Mouse (Mus musculus) spleen, embryonic (tissue): ENCODE data around the gene Nhsl1.

Experiments
- CTCF ChIA-PET: fragments of 350-600 bp; sonication (Branson Sonifier 250); formaldehyde crosslinking; loops from one replicate; lab custom pipeline; 2022; lab: Charles Lee

The Nhsl1 gene

GRCm38 (mm10) chr10:18484731-18485130 is 165.9 kb downstream of the Nhsl1 start:
- CTCF ChIA-PET = no interaction called here

DNA sequence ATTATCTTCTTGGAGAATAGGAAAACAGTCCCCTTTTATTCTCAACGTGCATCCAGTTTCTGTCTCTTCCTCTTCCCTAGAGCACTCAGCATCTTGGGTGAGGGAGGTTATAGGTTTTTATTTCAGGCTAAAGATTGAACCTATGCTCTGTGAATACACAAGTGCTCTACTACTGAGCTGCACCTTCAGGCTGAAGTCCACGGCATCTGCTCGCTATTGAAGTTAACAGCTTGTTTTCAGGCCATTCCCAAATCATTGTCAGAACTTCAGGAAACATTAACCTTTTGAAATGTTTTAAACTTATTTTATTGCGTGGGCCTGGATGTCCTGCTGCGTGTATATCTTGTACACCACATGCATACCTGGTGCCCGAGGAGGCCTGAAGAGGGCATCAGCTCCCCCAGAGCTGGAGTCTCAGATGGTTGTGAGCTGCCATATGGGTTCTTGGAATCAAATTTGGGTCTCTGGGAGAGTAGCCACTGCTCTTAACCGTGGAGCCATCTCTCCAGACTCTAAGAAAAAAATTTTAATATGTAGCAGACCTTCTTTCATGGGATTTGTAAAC is 169.5 kb downstream of the Nhsl1 start:
- CTCF ChIA-PET = no interaction called here

- CTCF ChIA-PET = no interaction called here
Measured at GRCm38 (mm10) chr10:18489936-18490335, 171.2 kb downstream of the Nhsl1 start.

GRCm38 (mm10) chr10:18491952-18492351 is 173.2 kb downstream of the Nhsl1 start:
- CTCF ChIA-PET = interaction anchor here (0.6 kb wide), 1 partner anchor 37 kb away, joined by 4 read pairs; no protein-coding TSS in a partner anchor

DNA sequence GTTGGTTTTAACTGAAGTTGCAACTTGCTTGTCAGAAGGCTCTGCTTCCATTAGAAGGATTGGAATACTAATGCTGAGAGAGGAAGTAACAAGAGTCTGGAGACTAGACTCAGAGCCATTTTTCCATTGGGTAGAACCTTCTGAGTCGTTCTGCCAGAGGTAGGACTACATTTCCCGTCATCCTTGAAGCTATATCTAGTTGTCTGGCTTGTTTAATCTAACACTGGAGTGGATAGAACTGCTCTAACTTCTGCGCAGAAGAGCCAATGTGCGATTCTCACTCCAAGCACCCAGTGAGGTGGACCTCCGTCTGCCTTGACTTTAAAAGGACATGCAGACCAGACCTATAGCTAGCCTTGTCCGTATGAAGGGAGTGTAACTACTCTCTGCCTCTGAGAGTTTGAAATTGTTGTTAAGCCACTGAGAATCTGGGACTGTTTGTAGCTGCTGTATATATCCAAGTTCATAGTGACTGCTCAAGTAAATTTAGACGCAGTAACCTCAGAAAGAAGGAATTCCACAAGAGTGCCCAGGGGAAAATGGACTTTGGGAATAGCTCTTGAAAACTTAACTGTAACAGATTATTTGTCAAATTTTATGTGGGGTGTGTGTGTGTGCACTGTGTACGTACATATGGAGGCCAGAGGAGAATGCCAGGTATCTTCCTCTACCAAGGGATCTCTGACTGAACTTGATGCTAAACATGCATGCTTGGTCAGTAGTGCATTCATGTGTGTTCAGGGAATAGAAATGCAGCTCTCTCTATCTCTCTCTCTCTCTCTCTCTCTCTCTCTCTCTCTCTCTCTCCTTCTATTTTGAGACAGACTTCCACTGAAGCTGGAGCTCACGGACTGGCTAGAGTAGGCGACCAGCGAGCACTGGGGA is 174.5 kb downstream of the Nhsl1 start:
- CTCF ChIA-PET = no interaction called here

GRCm38 (mm10) chr10:18494249-18494648 is 175.5 kb downstream of the Nhsl1 start:
- CTCF ChIA-PET = no interaction called here

GRCm38 (mm10) chr10:18497066-18497465 is 178.3 kb downstream of the Nhsl1 start:
- CTCF ChIA-PET = interaction anchor here (0.6 kb wide), 1 partner anchor 85 kb away, joined by 8 read pairs; no protein-coding TSS in a partner anchor

GRCm38 (mm10) chr10:18501997-18502396 is 183.2 kb downstream of the Nhsl1 start:
- CTCF ChIA-PET = no interaction called here

DNA sequence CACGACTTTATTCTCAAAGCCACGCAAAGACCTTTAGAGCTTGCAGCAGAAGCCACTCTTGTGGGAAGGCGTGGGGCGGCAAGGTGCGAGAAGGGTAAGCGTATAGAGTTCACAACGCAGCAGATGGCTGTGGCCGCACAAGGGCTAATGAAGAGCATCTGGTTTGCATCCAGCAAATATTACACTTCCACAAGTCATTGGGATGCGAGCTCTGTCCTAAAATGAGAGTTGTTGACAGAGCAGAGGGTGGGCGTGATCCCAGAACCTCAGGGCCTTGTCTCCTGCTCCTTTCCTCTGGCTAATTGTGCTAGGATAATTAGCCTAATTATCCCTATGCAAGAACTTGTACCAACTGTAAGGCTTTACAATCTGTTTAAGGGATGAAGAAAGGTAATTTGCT is 186.9 kb downstream of the Nhsl1 start:
- CTCF ChIA-PET = no interaction called here

GRCm38 (mm10) chr10:18506501-18506946 is 187.7 kb downstream of the Nhsl1 start:
- CTCF ChIA-PET = no interaction called here

DNA sequence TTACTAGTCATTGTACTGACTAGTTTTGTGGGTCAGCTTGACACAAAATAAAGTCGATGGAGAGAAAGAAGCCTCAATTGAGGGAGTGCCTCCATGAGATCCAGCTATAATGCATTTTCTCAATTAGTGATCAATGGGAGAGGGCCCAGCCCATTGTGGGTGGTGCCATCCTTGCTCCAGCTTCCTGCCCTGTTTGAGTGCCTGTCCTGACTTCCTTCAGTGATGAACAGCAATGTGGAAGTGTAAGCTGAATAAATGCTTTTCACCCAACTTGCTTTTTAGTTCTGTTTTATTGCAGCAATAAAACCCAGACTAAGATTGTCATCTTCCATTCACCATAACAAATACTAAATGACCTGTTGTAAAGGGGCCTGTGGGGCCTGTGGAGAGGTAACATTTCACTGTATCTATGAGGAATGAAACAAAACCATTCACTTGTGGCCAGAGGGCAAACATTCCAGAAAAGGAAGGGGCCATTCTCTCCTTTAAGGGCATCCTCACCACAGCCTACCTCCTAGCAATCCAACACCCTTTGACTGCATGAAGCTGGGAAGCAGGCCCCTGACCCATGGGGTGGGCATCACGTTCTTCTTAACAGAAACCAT is 189.2 kb downstream of the Nhsl1 start:
- CTCF ChIA-PET = no interaction called here

GRCm38 (mm10) chr10:18508586-18508985 is 189.8 kb downstream of the Nhsl1 start:
- CTCF ChIA-PET = no interaction called here

- CTCF ChIA-PET = no interaction called here
Measured at GRCm38 (mm10) chr10:18510663-18511062, 191.9 kb downstream of the Nhsl1 start.

- CTCF ChIA-PET = no interaction called here
Measured at GRCm38 (mm10) chr10:18511496-18511895, 192.7 kb downstream of the Nhsl1 start.

DNA sequence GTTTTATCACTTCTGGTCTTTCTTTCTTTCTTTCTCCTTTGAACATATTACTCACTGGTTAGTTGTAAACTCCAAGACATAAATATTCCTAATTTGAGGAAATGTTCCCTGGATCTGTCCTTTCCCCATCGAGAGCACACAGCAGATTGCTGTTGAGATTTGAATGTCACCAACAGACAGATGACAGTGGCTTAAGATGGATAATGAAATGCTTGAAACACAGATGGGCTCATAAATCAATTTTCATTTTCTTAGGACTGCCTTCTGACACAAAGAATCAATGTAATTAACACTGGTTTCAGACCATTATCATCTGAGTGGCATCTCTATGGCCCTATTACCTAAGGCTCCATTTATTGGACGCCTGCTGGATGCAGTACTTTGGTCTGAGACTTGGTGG is 203.8 kb downstream of the Nhsl1 start:
- CTCF ChIA-PET = no interaction called here

GRCm38 (mm10) chr10:18525311-18525710 is 206.5 kb downstream of the Nhsl1 start:
- CTCF ChIA-PET = no interaction called here

- CTCF ChIA-PET = no interaction called here
Measured at GRCm38 (mm10) chr10:18525726-18526125, 206.9 kb downstream of the Nhsl1 start.

GRCm38 (mm10) chr10:18526184-18526850 is 207.5 kb downstream of the Nhsl1 start:
- CTCF ChIA-PET = interaction anchor here (0.7 kb wide), 1 partner anchor 329 kb away, joined by 4 read pairs; no protein-coding TSS in a partner anchor

- CTCF ChIA-PET = interaction anchor here (0.7 kb wide), 1 partner anchor 328 kb away, joined by 4 read pairs; no protein-coding TSS in a partner anchor
Measured at GRCm38 (mm10) chr10:18526851-18527675, 208.3 kb downstream of the Nhsl1 start.

DNA sequence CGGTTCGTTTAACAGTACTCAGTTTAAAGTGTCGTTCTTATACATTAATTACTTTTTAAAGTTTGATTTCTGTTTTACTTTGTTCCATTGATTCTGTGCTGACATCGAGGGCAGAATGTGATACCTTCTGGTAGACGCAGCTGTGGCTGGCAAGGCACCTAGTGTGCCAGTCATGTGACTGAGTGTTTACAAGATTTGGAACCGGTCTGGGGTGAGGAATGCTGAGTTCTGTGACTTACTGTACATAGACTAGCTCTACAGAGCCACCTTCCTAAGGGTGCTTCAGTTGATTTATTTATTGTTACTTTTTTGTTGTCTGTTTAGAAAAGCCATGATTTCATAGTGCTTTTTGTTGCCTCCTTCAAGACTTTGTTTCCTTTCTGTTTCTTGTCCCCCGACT is 209.0 kb downstream of the Nhsl1 start:
- CTCF ChIA-PET = interaction anchor here (0.7 kb wide), 1 partner anchor 109 kb away, joined by 7 read pairs; no protein-coding TSS in a partner anchor

DNA sequence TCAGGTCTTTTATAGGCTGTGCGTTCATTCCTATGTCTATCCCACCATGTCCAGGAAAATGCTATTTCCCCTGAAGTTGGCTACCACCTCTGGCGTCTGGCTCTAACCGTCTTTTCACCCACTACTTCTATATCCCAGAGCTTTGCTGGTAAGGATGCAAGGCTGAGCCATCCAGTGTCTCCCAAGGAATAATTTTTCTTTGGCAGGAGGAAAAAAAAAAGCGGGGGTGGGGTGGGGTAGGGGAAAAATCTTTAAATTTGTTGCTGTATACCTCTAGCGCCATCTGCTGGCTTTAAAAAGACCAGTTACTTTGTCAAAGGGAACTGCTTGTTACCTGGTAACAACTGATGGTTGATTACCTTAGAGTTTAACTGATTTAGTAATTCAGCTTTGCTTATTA is 209.7 kb downstream of the Nhsl1 start:
- CTCF ChIA-PET = interaction anchor here (0.7 kb wide), 2 partner anchors 36 to 110 kb away, joined by 4 to 7 read pairs; no protein-coding TSS in a partner anchor
